Mouse (Mus musculus) hindbrain, embryonic 15.5 days (tissue): ENCODE data around the gene Prcd. TPM values are rescaled to one million over a fixed set of nuclear protein-coding genes. Genes with fewer than 3 reads are reported as not detected.
A peak's percentile ranks its signal among the peaks of the same experiment; 100 is the strongest.

Experiments used
- ATAC-seq: fragments of 200-750 bp; cut with Nextera tagmentation; 2 replicates; pipeline ENCODE4 v1.8.0; 2017; ENCODE audit warnings: low read depth, moderate number of reproducible peaks, moderate TSS enrichment; ENCODE audit not compliant: low FRiP score
- H3K27ac ChIP-seq: fragments of 300-500 bp; sonication (generic); replicated peaks from 2 replicates; pipeline ENCODE4 v1.5.1; 2015; ENCODE audit warnings: mild to moderate bottlenecking, inconsistent platforms
- H3K27me3 ChIP-seq: fragments of 300-500 bp; sonication (generic); 2 replicates; pipeline ENCODE4 v1.6.1; 2015; ENCODE audit warnings: control low read depth, inconsistent platforms
- H3K36me3 ChIP-seq: fragments of 300-500 bp; sonication (generic); 2 replicates; pipeline ENCODE4 v1.6.1; 2015; ENCODE audit warnings: control low read depth, inconsistent platforms
- H3K4me1 ChIP-seq: fragments of 300-500 bp; sonication (generic); replicated peaks from 2 replicates; pipeline ENCODE4 v1.6.1; 2015; ENCODE audit warnings: control low read depth, inconsistent platforms
- H3K4me2 ChIP-seq: fragments of 300-500 bp; sonication (generic); 2 replicates; pipeline ENCODE4 v1.6.1; 2015; ENCODE audit warnings: moderate library complexity, mild to moderate bottlenecking, inconsistent platforms
- H3K4me3 ChIP-seq: fragments of 300-500 bp; sonication (generic); 2 replicates; pipeline ENCODE4 v1.5.1; 2015; ENCODE audit warnings: mild to moderate bottlenecking, inconsistent platforms
- H3K9ac ChIP-seq: fragments of 300-500 bp; sonication (generic); 2 replicates; pipeline ENCODE4 v1.6.1; 2015; ENCODE audit warnings: inconsistent platforms
- H3K9me3 ChIP-seq: fragments of 300-500 bp; sonication (generic); 2 replicates; pipeline ENCODE4 v1.6.1; 2016; ENCODE audit warnings: control low read depth, inconsistent platforms
- WGBS: fragments of 180-500 bp; shearing (Covaris S2); methylation state at CpG from one replicate; pipeline ENCODE4 v1.1.7; 2015; 5-methylcytosine and 5-hydroxymethylcytosine counted together
- polyA plus RNA-seq: library from polyadenylated mRNA; unstranded; fragments of >200 nt; fragmentation: Nextera tagmentation; extraction: Ambion mirVana; gene quantifications from 2 replicates; pipeline ENCODE4 v1.2.1, GENCODE M21; 2015

Prcd gene
- polyA plus RNA-seq, 1 experiment from 2014 or later, result 3.8 TPM

GRCm38 (mm10) chr11:116644225-116645112 lies 8.9 kb upstream of the Prcd start:
- H3K9ac ChIP-seq, result peak overlapping the region; percentile 25; the same call in 1 of the 2 replicates
- H3K27me3 ChIP-seq, result 0 out of 2 replicates have a peak, but pooled peaks cover 3% of the 10 kb centered on the region
- H3K4me2 ChIP-seq, result peak overlapping the region; percentile 54
- H3K4me1 ChIP-seq, result peaks cover 16% of the 10 kb centered on the region
- H3K27ac ChIP-seq, result peak overlapping the region; percentile 47; the same call in 1 of the 2 replicates
- no peaks in the 10 kb centered on the region for H3K9me3 ChIP-seq
- 47% methylated on average over 21 of the region's 21 CpGs for WGBS
- no peak overlapping the region for H3K4me3 ChIP-seq
- H3K36me3 ChIP-seq, result no peaks in the 10 kb centered on the region
- no peak for ATAC-seq

GRCm38 (mm10) chr11:116645446-116646110 lies 7.8 kb upstream of the Prcd start:
- no peak for ATAC-seq
- Histone ChIP-seq H3K4me1 (peaks cover 16% of the 10 kb centered on the region), H3K4me3 (no peak overlapping the region), H3K27me3 (0 out of 2 replicates have a peak, but pooled peaks cover 5% of the 10 kb centered on the region), H3K9ac (no peak overlapping the region), H3K4me2 (no peak overlapping the region), H3K9me3 (no peaks in the 10 kb centered on the region), H3K36me3 (no peaks in the 10 kb centered on the region), H3K27ac (no peak overlapping the region)
- 79% methylated on average over 8 of the region's 8 CpGs for WGBS

DNA sequence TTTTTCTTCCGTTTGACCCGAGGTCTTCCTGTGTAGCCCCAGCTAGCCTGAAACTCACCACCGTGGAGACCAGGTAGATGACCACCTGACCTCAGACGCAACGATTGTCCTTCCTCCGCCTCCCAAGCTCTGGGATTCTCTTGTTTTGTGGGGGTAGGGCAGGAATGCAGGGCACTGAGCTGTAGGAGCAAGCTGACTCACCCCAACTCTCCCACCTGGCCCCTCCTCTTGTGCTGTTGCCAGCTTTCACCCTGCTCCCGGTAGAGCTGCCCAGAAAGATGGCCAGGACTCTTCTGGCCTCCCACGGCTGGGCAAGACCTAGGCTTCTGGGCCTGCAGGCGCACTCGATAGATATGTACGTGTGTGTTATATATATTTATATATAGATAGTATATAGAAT lies 7.2 kb upstream of the Prcd start:
- ATAC-seq, result no peak
- H3K9ac ChIP-seq, result no peak overlapping the region
- WGBS, result 73% methylated on average over 11 of the region's 11 CpGs

DNA sequence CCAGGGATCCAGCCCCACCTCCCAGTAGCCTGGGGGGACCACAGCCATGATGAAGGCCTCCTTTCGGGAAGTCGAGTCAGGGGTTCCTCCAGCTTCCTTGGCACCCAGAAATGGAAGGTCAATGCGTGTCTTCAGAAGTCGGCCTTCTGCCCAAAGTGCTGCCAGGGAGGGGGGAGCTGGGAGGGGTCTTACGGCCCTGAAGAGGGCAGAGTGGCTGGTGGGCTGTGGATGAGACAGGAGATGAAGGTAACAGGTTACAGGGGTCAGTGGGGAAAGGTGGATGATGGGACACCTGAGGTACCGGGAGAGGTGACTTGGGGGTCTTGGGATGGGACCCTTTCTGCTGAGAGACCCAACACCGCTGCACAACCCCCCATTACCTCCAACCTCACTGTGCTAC lies 6.6 kb upstream of the Prcd start:
- 87% methylated on average over 7 of the region's 7 CpGs for WGBS
- no peak for ATAC-seq
- Histone ChIP-seq H3K9ac (no peak overlapping the region), H3K4me1 (peaks cover 26% of the 10 kb centered on the region), H3K27me3 (0 out of 2 replicates have a peak, but pooled peaks cover 5% of the 10 kb centered on the region), H3K4me2 (no peak overlapping the region), H3K4me3 (no peak overlapping the region), H3K27ac (no peak overlapping the region), H3K9me3 (no peaks in the 10 kb centered on the region), H3K36me3 (no peaks in the 10 kb centered on the region)

More for the DNA sequence above, 7.2 kb upstream of the Prcd start:
- H3K4me1 ChIP-seq, result peaks cover 20% of the 10 kb centered on the region
- no peaks in the 10 kb centered on the region for H3K36me3 ChIP-seq
- H3K27me3 ChIP-seq, result 0 out of 2 replicates have a peak, but pooled peaks cover 5% of the 10 kb centered on the region
- H3K9me3 ChIP-seq, result no peaks in the 10 kb centered on the region
- H3K27ac ChIP-seq, result no peak overlapping the region
- no peak overlapping the region for H3K4me2 ChIP-seq
- H3K4me3 ChIP-seq, result no peak overlapping the region

DNA sequence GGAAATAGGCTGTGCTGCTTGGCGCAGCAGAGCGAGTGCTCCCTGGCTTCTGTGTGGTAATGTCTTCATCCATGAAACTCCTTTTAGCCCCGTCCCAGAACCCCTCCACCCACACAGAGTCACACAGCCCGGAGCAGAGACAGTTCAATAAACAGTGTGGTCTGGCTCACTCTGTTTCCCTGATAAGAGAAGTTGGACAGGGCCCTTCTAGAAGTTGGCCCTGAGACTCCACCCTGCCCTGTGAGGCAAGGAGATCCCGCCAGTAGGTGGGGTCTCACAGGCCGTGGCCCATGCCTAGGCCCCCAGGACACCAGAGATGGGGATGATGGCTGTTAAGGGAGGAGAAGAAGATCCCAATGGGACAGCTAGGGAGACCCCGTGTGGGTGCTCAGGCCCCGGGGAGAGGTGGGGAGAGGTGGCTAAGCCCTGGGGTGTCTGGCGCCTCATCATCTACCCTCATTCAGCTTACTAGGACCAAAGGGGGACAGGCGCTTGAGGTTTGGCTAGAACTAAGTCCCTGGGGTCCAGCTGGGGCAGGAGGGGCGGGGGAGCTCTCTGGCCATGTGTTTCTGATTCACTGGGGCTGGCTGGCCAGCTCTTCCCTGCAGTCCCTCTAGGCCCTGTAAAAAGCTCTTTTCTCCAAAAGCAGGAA lies 5.9 kb upstream of the Prcd start:
- Histone ChIP-seq H3K27ac (no peak overlapping the region; the same call in 1 of the 2 replicates), H3K9me3 (no peaks in the 10 kb centered on the region), H3K9ac (no peak overlapping the region), H3K4me3 (no peak overlapping the region), H3K27me3 (0 out of 2 replicates have a peak, but pooled peaks cover 5% of the 10 kb centered on the region), H3K36me3 (no peaks in the 10 kb centered on the region), H3K4me2 (no peak overlapping the region), H3K4me1 (peaks cover 33% of the 10 kb centered on the region)
- WGBS, result 59% methylated on average over 11 of the region's 11 CpGs
- no peak for ATAC-seq

GRCm38 (mm10) chr11:116648213-116648921 lies 5.0 kb upstream of the Prcd start:
- H3K4me1 ChIP-seq, result peaks cover 41% of the 10 kb centered on the region
- no peak overlapping the region for H3K9ac ChIP-seq
- H3K4me3 ChIP-seq, result no peak overlapping the region
- no peak overlapping the region for H3K27ac ChIP-seq
- no peaks in the 10 kb centered on the region for H3K36me3 ChIP-seq
- no peak overlapping the region for H3K4me2 ChIP-seq
- no peaks in the 10 kb centered on the region for H3K9me3 ChIP-seq
- H3K27me3 ChIP-seq, result 0 out of 2 replicates have a peak, but pooled peaks cover 5% of the 10 kb centered on the region
- 54% methylated on average over 18 of the region's 18 CpGs for WGBS
- no peak for ATAC-seq

DNA sequence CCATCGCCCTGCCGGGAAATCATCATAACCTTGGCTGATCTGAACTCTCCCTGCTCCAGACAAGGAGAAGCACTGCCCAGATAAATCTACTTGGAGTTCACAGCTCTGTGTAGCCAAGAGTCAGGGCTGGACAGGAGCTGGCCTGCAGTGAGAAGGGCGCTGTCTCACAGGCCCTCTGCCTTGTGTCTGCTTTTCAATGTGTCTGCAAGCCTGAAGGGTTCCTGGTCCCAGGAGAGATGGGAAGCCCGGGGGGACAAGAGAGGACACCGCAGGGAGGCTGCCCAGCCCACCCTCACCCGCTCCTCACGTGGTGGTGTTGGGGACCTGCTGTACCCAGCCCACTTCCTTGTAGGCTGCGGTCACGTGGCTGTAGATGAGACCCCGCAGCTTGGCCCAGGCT lies 4.4 kb upstream of the Prcd start:
- 74% methylated on average over 10 of the region's 10 CpGs for WGBS
- H3K9me3 ChIP-seq, result no peaks in the 10 kb centered on the region
- H3K4me3 ChIP-seq, result no peak overlapping the region
- H3K27ac ChIP-seq, result no peak overlapping the region
- H3K36me3 ChIP-seq, result no peaks in the 10 kb centered on the region
- no peak overlapping the region for H3K9ac ChIP-seq
- H3K27me3 ChIP-seq, result 0 out of 2 replicates have a peak, but pooled peaks cover 5% of the 10 kb centered on the region
- peaks cover 40% of the 10 kb centered on the region for H3K4me1 ChIP-seq
- H3K4me2 ChIP-seq, result no peak overlapping the region
- no peak for ATAC-seq

DNA sequence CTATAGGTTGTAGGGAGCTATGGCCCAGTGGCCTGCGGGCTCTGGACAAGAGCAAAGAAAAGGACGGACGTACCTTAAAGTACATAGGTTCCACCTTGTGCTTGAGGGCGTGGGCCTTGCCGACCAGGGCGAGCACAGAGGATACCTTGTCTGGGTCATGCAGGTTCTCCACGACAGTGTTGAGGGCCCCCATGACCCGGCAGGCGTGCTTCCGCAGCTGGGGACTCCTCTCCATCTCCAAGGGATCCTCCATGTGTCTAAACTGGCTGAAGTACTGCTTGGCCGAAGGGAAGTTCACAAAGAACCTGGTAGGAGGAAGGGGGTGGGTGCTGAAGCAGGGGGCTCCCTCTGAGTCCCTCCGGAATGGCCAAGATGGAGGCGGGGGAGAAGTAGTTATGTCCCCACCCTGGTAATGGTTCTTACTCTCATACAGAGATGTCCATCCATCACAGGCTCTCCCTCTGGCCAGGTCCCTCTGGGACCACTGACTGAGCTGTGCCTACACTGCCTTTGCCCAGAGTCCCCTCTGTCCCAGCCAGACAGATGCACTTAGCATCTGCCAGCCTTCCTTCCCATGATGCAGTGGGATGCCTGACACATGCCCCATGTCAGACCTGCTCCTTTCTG lies 3.5 kb upstream of the Prcd start:
- 0 out of 2 replicates have a peak, but pooled peaks cover 5% of the 10 kb centered on the region for H3K27me3 ChIP-seq
- no peak overlapping the region for H3K9ac ChIP-seq
- WGBS, result 94% methylated on average over 13 of the region's 13 CpGs
- no peak overlapping the region for H3K27ac ChIP-seq
- H3K4me2 ChIP-seq, result no peak overlapping the region
- H3K36me3 ChIP-seq, result no peaks in the 10 kb centered on the region
- ATAC-seq, result no peak
- no peak overlapping the region for H3K4me3 ChIP-seq
- H3K4me1 ChIP-seq, result peaks cover 39% of the 10 kb centered on the region
- no peaks in the 10 kb centered on the region for H3K9me3 ChIP-seq

- WGBS, result 81% methylated on average over 8 of the region's 8 CpGs
- H3K9ac ChIP-seq, result no peak overlapping the region
- H3K36me3 ChIP-seq, result no peaks in the 10 kb centered on the region
- no peak for ATAC-seq
- H3K4me3 ChIP-seq, result no peak overlapping the region
- H3K4me1 ChIP-seq, result peaks cover 39% of the 10 kb centered on the region
- H3K4me2 ChIP-seq, result no peak overlapping the region
- 0 out of 2 replicates have a peak, but pooled peaks cover 5% of the 10 kb centered on the region for H3K27me3 ChIP-seq
- no peaks in the 10 kb centered on the region for H3K9me3 ChIP-seq
- no peak overlapping the region for H3K27ac ChIP-seq
Observed at GRCm38 (mm10) chr11:116650811-116651210, 2.5 kb upstream of the Prcd start.

- Histone ChIP-seq H3K9me3 (no peaks in the 10 kb centered on the region), H3K27me3 (0 out of 2 replicates have a peak, but pooled peaks cover 5% of the 10 kb centered on the region), H3K9ac (no peak overlapping the region), H3K4me2 (peak overlapping the region; percentile 98; the same call in 1 of the 2 replicates), H3K27ac (no peak overlapping the region), H3K4me3 (no peak overlapping the region), H3K36me3 (no peaks in the 10 kb centered on the region), H3K4me1 (peaks cover 41% of the 10 kb centered on the region)
- 81% methylated on average over 8 of the region's 8 CpGs for WGBS
- ATAC-seq, result no peak
Observed at GRCm38 (mm10) chr11:116651339-116651738, 2.0 kb upstream of the Prcd start.
